Mouse (Mus musculus): ENCODE measurements around the gene Dnah3. TPM values are rescaled to one million over a fixed set of nuclear protein-coding genes. Genes with fewer than 3 reads are reported as not detected.

Dnah3 gene
- polyA plus RNA-seq, 1 experiment from 2014 or later, result not detected

DNA sequence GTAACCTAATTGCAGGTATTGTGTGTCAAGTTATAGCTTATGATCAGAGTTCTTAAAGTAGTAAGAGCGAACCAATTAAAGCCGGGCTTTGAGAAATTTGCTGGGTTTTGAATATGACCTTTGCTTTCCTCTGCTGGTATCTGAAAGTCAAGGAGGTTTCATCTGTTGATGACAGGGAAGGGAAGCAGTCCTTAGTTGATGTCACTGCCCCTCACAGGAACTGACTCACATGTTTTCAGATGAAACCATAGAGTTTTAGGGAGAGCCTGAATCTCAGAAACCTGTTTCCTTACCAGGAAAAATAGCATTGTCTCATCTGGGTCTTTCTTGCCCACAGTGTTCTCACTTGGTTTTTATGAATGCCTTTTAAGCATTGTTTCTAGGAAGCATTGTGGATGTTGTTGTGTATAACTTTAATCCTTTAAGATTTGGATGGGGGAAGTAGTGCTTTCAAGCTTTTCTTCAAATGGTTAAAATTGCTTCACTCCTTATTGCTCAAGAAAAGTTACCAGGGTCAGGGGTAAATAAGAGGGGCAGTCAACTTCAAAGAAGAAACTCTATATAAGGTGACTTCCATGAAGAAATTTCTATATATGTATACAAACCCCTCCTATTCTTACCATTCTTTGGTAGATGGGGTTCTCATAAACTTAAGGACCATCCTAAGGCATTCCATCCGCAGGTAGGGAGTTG is 188.4 kb downstream of the Dnah3 start:
- Histone ChIP-seq H3K4me3 (no peak overlapping the region), H3K27me3 (ENCODE audit: insufficient read depth, poor library complexity, severe bottlenecking) (no peaks in the 10 kb centered on the region), H3K36me3 (no peaks in the 10 kb centered on the region), H3K9me3 (no peaks in the 10 kb centered on the region), H3K4me1 (no peaks in the 10 kb centered on the region), H3K27ac (no peak overlapping the region)
- 87% methylated on average over 3 of the region's 3 CpGs for WGBS
- DNase-seq (ENCODE audit: low spot score), result no peak

DNA sequence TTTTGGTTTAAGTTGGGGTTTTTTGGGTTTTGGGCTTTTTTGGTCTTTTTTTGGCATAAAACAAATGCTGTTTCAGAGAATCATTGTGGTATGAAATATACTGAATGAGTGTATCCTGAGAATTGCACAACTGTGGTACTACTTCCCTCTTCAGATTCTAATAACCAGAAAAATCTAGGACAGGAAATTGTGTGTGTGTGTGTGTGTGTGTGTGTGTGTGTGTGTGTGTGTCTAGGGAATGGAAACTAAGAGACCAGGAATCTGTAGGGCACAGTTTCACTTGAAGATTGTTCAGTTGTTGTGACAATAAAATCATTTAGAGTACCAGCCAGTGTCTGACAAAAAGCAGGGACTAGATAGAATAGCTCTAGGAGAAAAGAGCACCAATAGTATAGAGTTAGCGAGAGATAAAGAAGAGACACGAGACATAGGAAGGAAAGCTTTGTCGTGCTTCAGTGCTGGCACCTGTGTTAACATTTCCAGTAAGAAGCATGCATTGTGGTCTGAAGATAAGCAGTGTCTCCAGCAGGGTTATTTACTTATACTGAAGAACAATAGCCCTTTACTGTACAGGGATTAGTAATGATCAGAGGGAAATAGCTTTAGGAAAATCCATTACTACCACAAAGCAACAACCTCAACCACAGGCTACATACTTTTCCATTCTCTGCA is 195.6 kb downstream of the Dnah3 start:
- Histone ChIP-seq H3K27me3 (ENCODE audit: insufficient read depth, poor library complexity, severe bottlenecking) (no peaks in the 10 kb centered on the region), H3K4me1 (peaks cover 11% of the 10 kb centered on the region; the same call in 1 of the 2 replicates), H3K27ac (no peak overlapping the region), H3K9me3 (no peaks in the 10 kb centered on the region), H3K4me3 (no peak overlapping the region), H3K36me3 (no peaks in the 10 kb centered on the region)
- DNase-seq (ENCODE audit: low spot score), result no peak
- 52% methylated on average over 3 of the region's 3 CpGs for WGBS

GRCm38 (mm10) chr7:119898247-119898856 is 196.7 kb downstream of the Dnah3 start:
- Histone ChIP-seq H3K27ac (no peak overlapping the region), H3K27me3 (ENCODE audit: insufficient read depth, poor library complexity, severe bottlenecking) (no peaks in the 10 kb centered on the region), H3K4me3 (no peak overlapping the region), H3K36me3 (no peaks in the 10 kb centered on the region), H3K4me1 (peaks cover 15% of the 10 kb centered on the region; the same call in 1 of the 2 replicates), H3K9me3 (no peaks in the 10 kb centered on the region)
- DNase-seq (ENCODE audit: low spot score), result no peak
- 31% methylated on average over 1 of the region's 1 CpGs for WGBS

GRCm38 (mm10) chr7:119897521-119898109 is 197.5 kb downstream of the Dnah3 start:
- H3K4me1 ChIP-seq, result peaks cover 15% of the 10 kb centered on the region; the same call in 1 of the 2 replicates
- no peak for DNase-seq (ENCODE audit: low spot score)

DNA sequence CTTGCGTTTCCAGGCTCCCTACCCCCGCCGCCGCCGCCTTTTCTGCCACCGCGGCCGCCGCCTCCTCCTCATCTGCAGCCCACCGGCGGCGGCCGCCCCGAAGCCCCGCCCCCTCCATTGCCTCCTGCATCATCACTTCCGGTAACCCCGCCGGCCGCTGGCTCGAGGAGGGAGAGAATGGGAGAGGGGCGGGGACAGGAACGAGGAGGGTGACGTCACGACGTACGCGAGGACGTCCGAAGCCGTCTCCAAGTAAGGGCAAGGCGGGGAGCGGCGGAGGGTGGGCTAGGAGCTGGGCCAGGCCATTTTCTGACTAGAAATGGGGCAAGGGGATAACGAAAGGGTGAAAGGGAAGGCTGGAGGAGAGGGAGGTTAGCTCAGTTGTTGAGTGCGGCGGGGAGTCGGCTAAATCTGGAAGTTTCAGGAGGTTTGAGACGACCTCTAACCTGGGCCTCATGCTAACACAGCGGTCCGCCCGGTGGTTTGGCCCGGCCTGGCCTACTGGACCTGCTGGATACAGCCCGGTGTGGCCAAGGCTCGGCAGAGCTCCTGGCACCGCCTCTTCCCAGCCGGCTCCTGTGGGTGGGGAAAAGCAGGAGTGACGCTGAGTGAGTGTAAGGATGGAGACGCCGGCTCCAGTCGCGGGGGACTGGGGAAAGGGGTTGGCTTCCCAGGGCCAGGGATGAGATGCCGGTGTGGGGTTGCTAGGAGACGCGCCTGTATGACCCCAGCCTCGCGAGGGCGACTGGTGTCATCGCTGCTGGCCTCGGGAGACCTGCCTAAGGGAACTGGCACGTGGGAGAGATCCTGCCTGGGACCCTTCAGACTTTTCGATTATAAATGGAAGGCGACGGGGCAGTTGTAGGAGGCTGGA is 199.2 kb downstream of the Dnah3 start, which contains the start of the genes Lyrm1 and Dcun1d3:
Gene Lyrm1 (plus strand): TSS at position 223 of the 874 bp plus-strand sequence.
Gene Dcun1d3 (minus strand): TSS at position 660 of the 874 bp plus-strand sequence.
- peak; percentile 99 for DNase-seq (ENCODE audit: low spot score)
- Histone ChIP-seq H3K4me1 (peaks cover 15% of the 10 kb centered on the region; the same call in 1 of the 2 replicates), H3K4me3 (peak within 1 kb of the TSS; percentile 80), H3K27ac (peak within 1 kb of the TSS; percentile 96), H3K36me3 (no peaks in the 10 kb centered on the region), H3K27me3 (ENCODE audit: insufficient read depth, poor library complexity, severe bottlenecking) (no peaks in the 10 kb centered on the region), H3K9me3 (no peaks in the 10 kb centered on the region)
- under 1% methylated on average over 63 of the region's 63 CpGs for WGBS

More at GRCm38 (mm10) chr7:119897521-119898109, 197.5 kb downstream of the Dnah3 start:
- no peak overlapping the region for H3K4me3 ChIP-seq
- H3K36me3 ChIP-seq, result no peaks in the 10 kb centered on the region
- H3K9me3 ChIP-seq, result no peaks in the 10 kb centered on the region
- H3K27ac ChIP-seq, result no peak overlapping the region
- 84% methylated on average over 8 of the region's 8 CpGs for WGBS
- H3K27me3 ChIP-seq (ENCODE audit: insufficient read depth, poor library complexity, severe bottlenecking), result no peaks in the 10 kb centered on the region

GRCm38 (mm10) chr7:119894818-119895544 is 200.1 kb downstream of the Dnah3 start:
- Histone ChIP-seq H3K4me1 (peaks cover 15% of the 10 kb centered on the region; the same call in 1 of the 2 replicates), H3K9me3 (no peaks in the 10 kb centered on the region), H3K27me3 (ENCODE audit: insufficient read depth, poor library complexity, severe bottlenecking) (no peaks in the 10 kb centered on the region), H3K27ac (peak overlapping the region; percentile 96), H3K4me3 (peak overlapping the region; percentile 80), H3K36me3 (no peaks in the 10 kb centered on the region)
- WGBS, result 2% methylated on average over 15 of the region's 15 CpGs
- no peak for DNase-seq (ENCODE audit: low spot score)

- 87% methylated on average over 4 of the region's 4 CpGs for WGBS
- no peaks in the 10 kb centered on the region for H3K27me3 ChIP-seq (ENCODE audit: insufficient read depth, poor library complexity, severe bottlenecking)
- no peaks in the 10 kb centered on the region for H3K9me3 ChIP-seq
- no peak overlapping the region for H3K27ac ChIP-seq
- H3K4me3 ChIP-seq, result no peak overlapping the region
- peaks cover 15% of the 10 kb centered on the region; the same call in 1 of the 2 replicates for H3K4me1 ChIP-seq
- DNase-seq (ENCODE audit: low spot score), result no peak
- no peaks in the 10 kb centered on the region for H3K36me3 ChIP-seq
Measured at GRCm38 (mm10) chr7:119892742-119893141, 202.3 kb downstream of the Dnah3 start.

DNA sequence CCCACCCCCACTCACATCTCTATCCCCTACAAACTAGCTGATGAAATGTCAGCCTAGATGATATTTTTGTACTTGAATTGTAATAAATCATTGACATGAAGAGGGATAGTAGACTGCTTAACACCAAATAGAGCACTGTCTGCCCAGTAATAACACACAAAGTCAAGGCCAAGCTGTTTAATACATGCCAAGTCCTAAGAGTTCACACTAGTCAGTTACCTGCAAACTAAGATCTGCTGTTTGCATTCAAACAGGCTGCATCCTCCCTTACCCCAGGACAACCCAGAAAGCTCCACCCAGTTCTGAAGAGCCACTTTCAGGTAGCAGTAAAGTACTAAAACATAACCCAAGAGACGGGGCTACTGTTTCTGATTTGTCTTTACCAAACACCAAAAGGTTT is 202.9 kb downstream of the Dnah3 start:
- H3K4me3 ChIP-seq, result no peak overlapping the region
- no peaks in the 10 kb centered on the region for H3K36me3 ChIP-seq
- 98% methylated on average over 1 of the region's 1 CpGs for WGBS
- H3K27me3 ChIP-seq (ENCODE audit: insufficient read depth, poor library complexity, severe bottlenecking), result no peaks in the 10 kb centered on the region
- DNase-seq (ENCODE audit: low spot score), result no peak
- H3K9me3 ChIP-seq, result no peaks in the 10 kb centered on the region
- H3K4me1 ChIP-seq, result peaks cover 15% of the 10 kb centered on the region; the same call in 1 of the 2 replicates
- no peak overlapping the region for H3K27ac ChIP-seq

- WGBS, result 84% methylated on average over 4 of the region's 4 CpGs
- Histone ChIP-seq H3K9me3 (no peaks in the 10 kb centered on the region), H3K4me3 (no peak overlapping the region)
Measured at GRCm38 (mm10) chr7:119887887-119888286, 207.2 kb downstream of the Dnah3 start.

DNA sequence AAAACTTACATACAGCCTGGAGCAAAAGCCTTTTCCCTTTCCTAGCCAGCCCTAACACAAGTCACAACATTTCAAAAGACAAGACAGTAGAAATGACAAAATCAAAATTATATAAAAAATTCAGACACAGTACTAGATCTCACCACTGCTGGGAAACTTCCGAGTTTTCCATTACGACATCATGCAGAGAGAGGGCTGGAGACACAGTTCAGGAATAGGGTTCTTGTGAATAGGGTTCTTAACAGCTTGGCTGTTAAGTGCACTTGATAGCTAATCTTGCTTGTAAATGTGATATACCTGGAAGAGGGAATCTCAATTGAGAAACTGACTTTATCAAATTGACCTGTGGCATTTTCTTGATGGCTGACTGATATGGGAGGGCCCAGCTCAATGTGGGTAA is 213.9 kb downstream of the Dnah3 start:
- 0 out of 2 replicates have a peak, but pooled peaks cover 5% of the 10 kb centered on the region for H3K4me1 ChIP-seq
- no peaks in the 10 kb centered on the region for H3K27me3 ChIP-seq (ENCODE audit: insufficient read depth, poor library complexity, severe bottlenecking)
- no peak overlapping the region for H3K27ac ChIP-seq
- DNase-seq (ENCODE audit: low spot score), result no peak
- 83% methylated on average over 2 of the region's 2 CpGs for WGBS
- no peaks in the 10 kb centered on the region for H3K9me3 ChIP-seq
- no peak overlapping the region for H3K4me3 ChIP-seq
- peaks cover 10% of the 10 kb centered on the region for H3K36me3 ChIP-seq

More at GRCm38 (mm10) chr7:119887887-119888286, 207.2 kb downstream of the Dnah3 start:
- Histone ChIP-seq H3K4me1 (0 out of 2 replicates have a peak, but pooled peaks cover 5% of the 10 kb centered on the region), H3K36me3 (no peaks in the 10 kb centered on the region), H3K27ac (no peak overlapping the region), H3K27me3 (ENCODE audit: insufficient read depth, poor library complexity, severe bottlenecking) (no peaks in the 10 kb centered on the region)
- DNase-seq (ENCODE audit: low spot score), result no peak

- 90% methylated on average over 5 of the region's 5 CpGs for WGBS
- Histone ChIP-seq H3K4me1 (0 out of 2 replicates have a peak, but pooled peaks cover 5% of the 10 kb centered on the region), H3K9me3 (no peaks in the 10 kb centered on the region), H3K36me3 (peaks cover 10% of the 10 kb centered on the region), H3K27ac (no peak overlapping the region), H3K27me3 (ENCODE audit: insufficient read depth, poor library complexity, severe bottlenecking) (no peaks in the 10 kb centered on the region), H3K4me3 (no peak overlapping the region)
- DNase-seq (ENCODE audit: low spot score), result no peak
Measured at GRCm38 (mm10) chr7:119880345-119880744, 214.7 kb downstream of the Dnah3 start.
